Mouse (Mus musculus) megakaryocyte progenitor cell, adult 5-6 weeks (primary cell): Measurements from ENCODE around the gene Trim80. TPM values are rescaled to one million over a fixed set of nuclear protein-coding genes. Genes with fewer than 3 reads are reported as not detected.

ENCODE experiments used
- ATAC-seq: replicated peaks from 2 replicates; pipeline ENCODE4 v1.8.0; 2016; ENCODE audit warnings: mild to moderate bottlenecking, moderate TSS enrichment, inconsistent platforms; ENCODE audit not compliant: poor library complexity
- total RNA-seq, 2 experiments: library from RNA; stranded (forward) in 1 of 2; stranded (reverse) in 1 of 2; fragments of 157-497, 149-512 nt in 1 of 2; fragments of 200-1000 nt in 1 of 2; gene quantifications; 2 replicates each; pipeline versions ENCODE4 v1.2.3 to v1.2.4; 2015 to 2017

Trim80 gene
- not detected in 2 replicates for total RNA-seq (2015)
- not detected in 2 replicates for total RNA-seq (2017)

- no peak for ATAC-seq
Observed at GRCm38 (mm10) chr11:115439906-115440595, at the start of gene Trim80. Gene Trim80 (plus strand): TSS chr11:115440545.

- ATAC-seq: no peak
Observed at GRCm38 (mm10) chr11:115391358-115391757, 49.0 kb upstream of the Trim80 start.

- no peak for ATAC-seq
Observed at GRCm38 (mm10) chr11:115393721-115394325, 46.5 kb upstream of the Trim80 start.

GRCm38 (mm10) chr11:115398085-115398484 lies 42.3 kb upstream of the Trim80 start:
- peak; percentile 71 for ATAC-seq

GRCm38 (mm10) chr11:115400126-115400525 lies 40.2 kb upstream of the Trim80 start:
- ATAC-seq: no peak

- no peak for ATAC-seq
Observed at GRCm38 (mm10) chr11:115400630-115401391, 39.5 kb upstream of the Trim80 start.

- peak; percentile 91 for ATAC-seq
Observed at GRCm38 (mm10) chr11:115403338-115404124, 36.8 kb upstream of the Trim80 start, which contains the start of gene Mrpl58. Gene Mrpl58 (plus strand): TSS chr11:115403752.

- ATAC-seq: no peak
Observed at GRCm38 (mm10) chr11:115405723-115406122, 34.6 kb upstream of the Trim80 start.

- ATAC-seq: no peak
Observed at GRCm38 (mm10) chr11:115406858-115407401, 33.4 kb upstream of the Trim80 start.

- no peak for ATAC-seq
Observed at GRCm38 (mm10) chr11:115408266-115408920, 32.0 kb upstream of the Trim80 start.

GRCm38 (mm10) chr11:115409556-115409955 lies 30.8 kb upstream of the Trim80 start:
- no peak for ATAC-seq

- peak; percentile 98 for ATAC-seq
Observed at GRCm38 (mm10) chr11:115419531-115420237, 20.7 kb upstream of the Trim80 start, which contains the start of the genes Atp5h and Kctd2. Gene Atp5h (minus strand): TSS chr11:115419962. Gene Kctd2 (plus strand): TSS chr11:115420128.

GRCm38 (mm10) chr11:115420336-115421190 lies 19.8 kb upstream of the Trim80 start:
- ATAC-seq: 0 out of 2 replicates have a peak, but pooled peaks have one; percentile 10

- no peak for ATAC-seq
Observed at GRCm38 (mm10) chr11:115421328-115421727, 19.0 kb upstream of the Trim80 start.

GRCm38 (mm10) chr11:115421972-115422371 lies 18.4 kb upstream of the Trim80 start:
- ATAC-seq: no peak

- no peak for ATAC-seq
Observed at GRCm38 (mm10) chr11:115423091-115423490, 17.3 kb upstream of the Trim80 start.

- ATAC-seq: no peak
Observed at GRCm38 (mm10) chr11:115424666-115425065, 15.7 kb upstream of the Trim80 start.

- ATAC-seq: no peak
Observed at GRCm38 (mm10) chr11:115425671-115426070, 14.7 kb upstream of the Trim80 start.
